Mouse (Mus musculus): ENCODE measurements around the gene Farp1.

DNA sequence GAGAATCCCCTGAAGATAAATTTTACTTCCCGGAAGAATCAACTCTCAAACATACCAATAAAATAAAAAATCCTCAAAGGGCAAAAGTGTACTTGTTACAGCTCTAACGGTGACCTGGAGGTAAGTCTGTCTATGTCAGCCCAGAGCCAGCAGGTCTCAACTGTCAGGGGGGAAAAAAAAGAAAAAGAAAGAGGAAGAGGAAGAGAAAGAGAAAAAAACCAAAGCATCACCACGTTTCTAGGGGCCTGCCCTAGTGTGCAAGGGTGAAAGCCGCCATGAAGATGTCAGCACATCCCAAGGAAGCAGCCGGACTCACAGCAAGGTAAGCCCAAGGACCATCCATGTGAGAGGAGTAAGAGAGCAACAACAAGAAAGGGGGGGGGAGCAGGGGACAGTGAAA lies 293.9 kb downstream of the Farp1 start:
- TF ChIP-seq EP300 (IDR thresholded peaks at IDR 0.05; ENCODE audit: insufficient read depth, low read depth, low read length), result no peak
- no peak for TF ChIP-seq CTCF (IDR thresholded peaks at IDR 0.05; ENCODE audit: low read depth, low read length)
- TF ChIP-seq POLR2A (IDR thresholded peaks at IDR 0.05; ENCODE audit: insufficient read depth, low read length), result no peak
